Mouse (Mus musculus) thymus, postnatal 4 days (tissue): ENCODE measurements around the gene Plekhg6.
A peak's percentile ranks its signal among the peaks of the same experiment; 100 is the strongest.

Experiments
- DNase-seq: peaks from one replicate; pipeline ENCODE4 v3.0.0; 2021

Gene Plekhg6

GRCm38 (mm10) chr6:125380372-125381360, at the start of gene Plekhg6:
TSS of gene Plekhg6 (minus strand) at chr6:125380793.
- peak; percentile 36 for DNase-seq

- no peak for DNase-seq
Observed at GRCm38 (mm10) chr6:125429741-125430140, 49.1 kb upstream of the Plekhg6 start.

- DNase-seq, result peak; percentile 88
Observed at GRCm38 (mm10) chr6:125426383-125427360, 46.1 kb upstream of the Plekhg6 start.

- peak; percentile 43 for DNase-seq
Observed at GRCm38 (mm10) chr6:125425205-125426090, 44.9 kb upstream of the Plekhg6 start.

- DNase-seq, result no peak
Observed at GRCm38 (mm10) chr6:125424156-125424555, 43.6 kb upstream of the Plekhg6 start.

- no peak for DNase-seq
Observed at GRCm38 (mm10) chr6:125423507-125423906, 42.9 kb upstream of the Plekhg6 start.

- DNase-seq, result no peak
Observed at GRCm38 (mm10) chr6:125423099-125423498, 42.5 kb upstream of the Plekhg6 start.

- peak; percentile 92 for DNase-seq
Observed at GRCm38 (mm10) chr6:125422051-125422822, 41.6 kb upstream of the Plekhg6 start.

GRCm38 (mm10) chr6:125420458-125421063, 40.0 kb upstream of the Plekhg6 start:
- no peak for DNase-seq

- DNase-seq, result peak; percentile 87
Observed at GRCm38 (mm10) chr6:125418744-125419143, 38.2 kb upstream of the Plekhg6 start.

GRCm38 (mm10) chr6:125413326-125413725, 32.7 kb upstream of the Plekhg6 start:
- DNase-seq, result no peak

- no peak for DNase-seq
Observed at GRCm38 (mm10) chr6:125411661-125412060, 31.1 kb upstream of the Plekhg6 start.

- no peak for DNase-seq
Observed at GRCm38 (mm10) chr6:125410995-125411547, 30.5 kb upstream of the Plekhg6 start.

GRCm38 (mm10) chr6:125410551-125410950, 30.0 kb upstream of the Plekhg6 start:
- no peak for DNase-seq

- no peak for DNase-seq
Observed at GRCm38 (mm10) chr6:125407657-125408056, 27.1 kb upstream of the Plekhg6 start.

GRCm38 (mm10) chr6:125407224-125407623, 26.6 kb upstream of the Plekhg6 start:
- DNase-seq, result no peak

- no peak for DNase-seq
Observed at GRCm38 (mm10) chr6:125405461-125406382, 25.1 kb upstream of the Plekhg6 start.

- DNase-seq, result no peak
Observed at GRCm38 (mm10) chr6:125389853-125390252, 9.3 kb upstream of the Plekhg6 start.

GRCm38 (mm10) chr6:125386080-125386479, 5.5 kb upstream of the Plekhg6 start:
- DNase-seq, result no peak
